Mouse (Mus musculus) Patski (cell line): Measurements from ENCODE around the gene Cers6. TPM values are rescaled to one million over a fixed set of nuclear protein-coding genes. Genes with fewer than 3 reads are reported as not detected.

Source experiments
- ATAC-seq: fragments of 100-300 bp; one replicate; pipeline ENCODE4 v1.8.0; 2021
- CTCF ChIA-PET: fragments of 350-600 bp; sonication (Branson Sonifier 250); formaldehyde crosslinking; loops from one replicate; lab custom pipeline; 2022; ENCODE audit warnings: inconsistent platforms; lab: Charles Lee
- POLR2A ChIA-PET: fragments of 350-600 bp; sonication (Branson Sonifier 250); formaldehyde crosslinking; loops from one replicate; lab custom pipeline; 2022; ENCODE audit warnings: antibody characterized with exemption, inconsistent platforms; lab: Charles Lee
- DNase-seq: peaks from one replicate; pipeline ENCODE4 v3.0.0-alpha.2; 2011; ENCODE audit warnings: low read depth, low spot score
- H3K27me3 ChIP-seq: fragments of 371-371 bp; one replicate; pipeline ENCODE4 v1.5.1; 2021
- CTCF ChIP-seq: fragments of 100-300 bp; IDR thresholded peaks from one replicate; pipeline ENCODE4 v1.5.1; 2021
- in situ Hi-C: fragments of 300-500 bp; cut with MboI; formaldehyde crosslinking; loops from 3 replicates; pipeline ENCODE4 v1.11.1; 2018; ENCODE audit warnings: low pct_unique_long_range_greater_than_20kb, mixed read lengths
- polyA plus RNA-seq: library from polyadenylated mRNA; unstranded; gene quantifications from one replicate; pipeline ENCODE4 v1.2.3, GENCODE M21; 2021

Cers6 gene
- polyA plus RNA-seq, 1 experiment from 2014 or later = 24.8 TPM

- DNase-seq (no peak), ATAC-seq (no peak)
- in situ Hi-C loops = no loop called here
- ChIA-PET POLR2A (no interaction called here), CTCF (interaction anchor here (1.7 kb wide), 1 partner anchor 8 kb away, joined by 12 read pairs; no protein-coding TSS in a partner anchor)
- H3K27me3 ChIP-seq = no peaks in the 10 kb centered on the region
- TF ChIP-seq CTCF = no peak
These were observed 174.2 kb downstream of the Cers6 start for GRCm38 (mm10) chr2:69035457-69035856.

- POLR2A ChIA-PET = no interaction called here
- no peaks in the 10 kb centered on the region for H3K27me3 ChIP-seq
- in situ Hi-C loops = no loop called here
- no peak for DNase-seq
- no peak for ATAC-seq
- CTCF ChIA-PET = interaction anchor here (0.9 kb wide), 1 partner anchor 13 kb away, joined by 3 read pairs; no protein-coding TSS in a partner anchor
- TF ChIP-seq CTCF = no peak
These were observed 176.1 kb downstream of the Cers6 start for GRCm38 (mm10) chr2:69037362-69037761.

- DNase-seq (no peak), ATAC-seq (no peak)
- H3K27me3 ChIP-seq = no peaks in the 10 kb centered on the region
- no peak for TF ChIP-seq CTCF
- in situ Hi-C loops = no loop called here
- ChIA-PET POLR2A (no interaction called here), CTCF (interaction anchor here (0.6 to 2.2 kb wide), 15 partner anchors 7 to 247 kb away, joined by 3 to 14 read pairs (median 3); no protein-coding TSS in a partner anchor)
These were observed 181.3 kb downstream of the Cers6 start for GRCm38 (mm10) chr2:69042327-69043106.

GRCm38 (mm10) chr2:69043431-69044118 is 182.3 kb downstream of the Cers6 start:
- H3K27me3 ChIP-seq = no peaks in the 10 kb centered on the region
- CTCF ChIA-PET = interaction anchor here (0.6 to 2.2 kb wide), 20 partner anchors 9 to 249 kb away, joined by 3 to 14 read pairs (median 3); no protein-coding TSS in a partner anchor
- ATAC-seq (peak; percentile 76), DNase-seq (no peak)
- peak; percentile 88 for TF ChIP-seq CTCF
- POLR2A ChIA-PET = no interaction called here
- in situ Hi-C loops = no loop called here

GRCm38 (mm10) chr2:69045926-69046325 is 184.7 kb downstream of the Cers6 start:
- in situ Hi-C loops = loop anchor here (5.0 kb wide), 2 partner anchors 184 to 259 kb away; partner anchors contain the start of gene Cers6
- ATAC-seq = no peak
- CTCF ChIA-PET = interaction anchor here (1.5 kb wide), 1 partner anchor 11 kb away, joined by 4 read pairs; no protein-coding TSS in a partner anchor

GRCm38 (mm10) chr2:69047297-69047696 is 186.1 kb downstream of the Cers6 start:
- H3K27me3 ChIP-seq = no peaks in the 10 kb centered on the region
- no peak for ATAC-seq
- DNase-seq = no peak
- in situ Hi-C loops = loop anchor here (5.0 kb wide), 2 partner anchors 185 to 260 kb away; partner anchors contain the start of gene Cers6
- POLR2A ChIA-PET = no interaction called here
- no peak for TF ChIP-seq CTCF
- CTCF ChIA-PET = no interaction called here

More at GRCm38 (mm10) chr2:69045926-69046325, 184.7 kb downstream of the Cers6 start:
- no peak for DNase-seq
- TF ChIP-seq CTCF = no peak
- no peaks in the 10 kb centered on the region for H3K27me3 ChIP-seq
- POLR2A ChIA-PET = no interaction called here

GRCm38 (mm10) chr2:69047805-69048204 is 186.6 kb downstream of the Cers6 start:
- no peaks in the 10 kb centered on the region for H3K27me3 ChIP-seq
- ATAC-seq (no peak), DNase-seq (no peak)
- CTCF ChIA-PET = no interaction called here
- POLR2A ChIA-PET = no interaction called here
- TF ChIP-seq CTCF = no peak
- in situ Hi-C loops = loop anchor here (5.0 kb wide), 2 partner anchors 186 to 261 kb away; partner anchors contain the start of gene Cers6

- TF ChIP-seq CTCF = no peak
- ATAC-seq (no peak), DNase-seq (no peak)
- no peaks in the 10 kb centered on the region for H3K27me3 ChIP-seq
- CTCF ChIA-PET = interaction anchor here (1.2 to 1.5 kb wide), 4 partner anchors 10 to 226 kb away, joined by 3 to 5 read pairs (median 3); no protein-coding TSS in a partner anchor
- in situ Hi-C loops = loop anchor here (5.0 kb wide), 2 partner anchors 187 to 262 kb away; partner anchors contain the start of gene Cers6
- POLR2A ChIA-PET = no interaction called here
These were observed 187.9 kb downstream of the Cers6 start for GRCm38 (mm10) chr2:69049179-69049578.

- TF ChIP-seq CTCF = no peak
- in situ Hi-C loops = no loop called here
- ChIA-PET POLR2A (no interaction called here), CTCF (interaction anchor here (0.8 to 1.5 kb wide), 3 partner anchors 13 to 227 kb away, joined by 3 read pairs; no protein-coding TSS in a partner anchor)
- ATAC-seq = no peak
- H3K27me3 ChIP-seq = no peaks in the 10 kb centered on the region
- no peak for DNase-seq
These were observed 188.9 kb downstream of the Cers6 start for GRCm38 (mm10) chr2:69050189-69050588.

GRCm38 (mm10) chr2:69051596-69051995 is 190.4 kb downstream of the Cers6 start:
- DNase-seq (no peak), ATAC-seq (no peak)
- in situ Hi-C loops = no loop called here
- ChIA-PET CTCF (interaction anchor here (1.3 to 1.4 kb wide), 2 partner anchors 8 to 68 kb away, joined by 3 to 4 read pairs; no protein-coding TSS in a partner anchor), POLR2A (no interaction called here)
- no peak for TF ChIP-seq CTCF
- H3K27me3 ChIP-seq = no peaks in the 10 kb centered on the region
